Comparison of ENCODE assay signal across 24 mouse cellular contexts in genomic region chr6:21609381-21610059, GRCm38 (mm10).
DNase-seq lines count a peak whose midpoint lies in the region; ATAC-seq lines count a peak whose summit lies in the region.
"Had no signal": no experiment of that assay in that cellular context is flagged by ENCODE, and none has a peak within 500 bp of the region (broad histone marks: within the 10 kb centered on the region; RNA-seq: fewer than 3 reads in every experiment).

No protein-coding gene starts in this region.

- WGBS in embryonic facial prominence, embryonic 14.5 days, result 62% methylated on average over 7 of the region's 7 CpGs
- WGBS in embryonic facial prominence, embryonic 10.5 days, result 81% methylated on average over 7 of the region's 7 CpGs
- 69% methylated on average over 7 of the region's 7 CpGs for WGBS in midbrain, embryonic 13.5 days
- WGBS in midbrain, embryonic 11.5 days, result 86% methylated on average over 7 of the region's 7 CpGs
- 56% methylated on average over 7 of the region's 7 CpGs for WGBS in neural tube, embryonic 12.5 days
- WGBS in midbrain, embryonic 16.5 days, result 56% methylated on average over 7 of the region's 7 CpGs

- no peak overlapping the region for H3K9ac ChIP-seq in embryonic facial prominence, embryonic 14.5 days (ENCODE audit: low read depth, low read length)
- no peak overlapping the region for H3K9ac ChIP-seq in midbrain, embryonic 13.5 days (replicated peaks)
- H3K9ac ChIP-seq in midbrain, embryonic 11.5 days (ENCODE audit: low read length), result no peak overlapping the region
- no peak overlapping the region for H3K9ac ChIP-seq in neural tube, embryonic 12.5 days
- H3K9ac ChIP-seq in midbrain, embryonic 16.5 days (ENCODE audit: low read depth, low read length), result no peak overlapping the region
- H3K9ac ChIP-seq: embryonic facial prominence, embryonic 15.5 days; heart, embryonic 12.5 days; hindbrain, embryonic 15.5 days had no signal

- H3K4me1 ChIP-seq in embryonic facial prominence, embryonic 14.5 days (ENCODE audit: control insufficient read depth, insufficient read depth, low read length), result no peaks in the 10 kb centered on the region
- no peaks in the 10 kb centered on the region for H3K4me1 ChIP-seq in embryonic facial prominence, embryonic 10.5 days
- H3K4me1 ChIP-seq in midbrain, embryonic 13.5 days (replicated peaks), result no peaks in the 10 kb centered on the region
- no peaks in the 10 kb centered on the region for H3K4me1 ChIP-seq in midbrain, embryonic 11.5 days (ENCODE audit: control insufficient read depth, insufficient read depth, low read length)
- H3K4me1 ChIP-seq in neural tube, embryonic 12.5 days, result no peaks in the 10 kb centered on the region
- H3K4me1 ChIP-seq in midbrain, embryonic 16.5 days (ENCODE audit: control insufficient read depth, insufficient read depth, low read length), result peaks cover 2% of the 10 kb centered on the region; the same call in 1 of the 2 replicates
- H3K4me1 ChIP-seq: embryonic facial prominence, embryonic 15.5 days; forebrain, embryonic 10.5 days; heart, embryonic 12.5 days; hindbrain, embryonic 10.5 days; hindbrain, embryonic 15.5 days had no signal

- no peaks in the 10 kb centered on the region for H3K9me3 ChIP-seq in embryonic facial prominence, embryonic 14.5 days (ENCODE audit: control insufficient read depth, low read length)
- no peaks in the 10 kb centered on the region for H3K9me3 ChIP-seq in embryonic facial prominence, embryonic 10.5 days
- H3K9me3 ChIP-seq in midbrain, embryonic 13.5 days, result no peaks in the 10 kb centered on the region
- H3K9me3 ChIP-seq in midbrain, embryonic 11.5 days (ENCODE audit: control insufficient read depth, low read length), result no peaks in the 10 kb centered on the region
- H3K9me3 ChIP-seq in neural tube, embryonic 12.5 days, result no peaks in the 10 kb centered on the region
- H3K9me3 ChIP-seq in midbrain, embryonic 16.5 days (replicated peaks; ENCODE audit: control insufficient read depth, low read length, poor library complexity, severe bottlenecking), result no peaks in the 10 kb centered on the region
- H3K9me3 ChIP-seq: embryonic facial prominence, embryonic 15.5 days; forebrain, embryonic 10.5 days; G1E; heart, embryonic 12.5 days; hindbrain, embryonic 10.5 days; hindbrain, embryonic 15.5 days had no signal

- H3K36me3 ChIP-seq in embryonic facial prominence, embryonic 14.5 days (ENCODE audit: control insufficient read depth, insufficient read depth, low read length), result no peaks in the 10 kb centered on the region
- H3K36me3 ChIP-seq in embryonic facial prominence, embryonic 10.5 days (replicated peaks), result no peaks in the 10 kb centered on the region
- no peaks in the 10 kb centered on the region for H3K36me3 ChIP-seq in midbrain, embryonic 13.5 days
- no peaks in the 10 kb centered on the region for H3K36me3 ChIP-seq in midbrain, embryonic 11.5 days (ENCODE audit: control insufficient read depth, insufficient read depth, low read length)
- no peaks in the 10 kb centered on the region for H3K36me3 ChIP-seq in neural tube, embryonic 12.5 days
- no peaks in the 10 kb centered on the region for H3K36me3 ChIP-seq in midbrain, embryonic 16.5 days (ENCODE audit: control insufficient read depth, insufficient read depth, low read length)
- H3K36me3 ChIP-seq: embryonic facial prominence, embryonic 15.5 days; forebrain, embryonic 10.5 days; G1E; heart, embryonic 12.5 days; hindbrain, embryonic 10.5 days; hindbrain, embryonic 15.5 days had no signal

- intact Hi-C loops in gastrocnemius, postnatal 14 days (cut with DNase I; ENCODE audit: low total_unique reads), result no loop called here

- H3K27me3 ChIP-seq in embryonic facial prominence, embryonic 14.5 days (replicated peaks; ENCODE audit: control insufficient read depth, insufficient read depth, low read length), result no peaks in the 10 kb centered on the region
- no peaks in the 10 kb centered on the region for H3K27me3 ChIP-seq in embryonic facial prominence, embryonic 10.5 days (replicated peaks; ENCODE audit: low read depth, poor library complexity, severe bottlenecking)
- no peaks in the 10 kb centered on the region for H3K27me3 ChIP-seq in midbrain, embryonic 13.5 days
- H3K27me3 ChIP-seq in midbrain, embryonic 11.5 days (ENCODE audit: control insufficient read depth, insufficient read depth, low read length), result no peaks in the 10 kb centered on the region
- H3K27me3 ChIP-seq in neural tube, embryonic 12.5 days (replicated peaks), result no peaks in the 10 kb centered on the region
- H3K27me3 ChIP-seq in midbrain, embryonic 16.5 days (ENCODE audit: control insufficient read depth, insufficient read depth, low read depth, low read length), result no peaks in the 10 kb centered on the region
- H3K27me3 ChIP-seq: embryonic facial prominence, embryonic 15.5 days; heart, embryonic 12.5 days; hindbrain, embryonic 15.5 days had no signal

- H3K4me2 ChIP-seq in embryonic facial prominence, embryonic 14.5 days (ENCODE audit: low read depth, low read length), result no peak overlapping the region
- H3K4me2 ChIP-seq in midbrain, embryonic 13.5 days (replicated peaks), result no peak overlapping the region
- no peak overlapping the region for H3K4me2 ChIP-seq in midbrain, embryonic 11.5 days
- no peak overlapping the region for H3K4me2 ChIP-seq in neural tube, embryonic 12.5 days (replicated peaks)
- H3K4me2 ChIP-seq in midbrain, embryonic 16.5 days (ENCODE audit: low read length), result no peak overlapping the region
- H3K4me2 ChIP-seq: embryonic facial prominence, embryonic 15.5 days; heart, embryonic 12.5 days; hindbrain, embryonic 15.5 days had no signal

- no peak for ATAC-seq in embryonic facial prominence, embryonic 14.5 days (ENCODE audit: low read depth)
- 0 out of 2 replicates have a peak, but pooled peaks have one; percentile 45 for ATAC-seq in midbrain, embryonic 13.5 days
- ATAC-seq in midbrain, embryonic 11.5 days (ENCODE audit: low FRiP score), result no peak
- peak; percentile 33; the same call in 1 of the 2 replicates for ATAC-seq in neural tube, embryonic 12.5 days (ENCODE audit: low FRiP score, low read depth)
- ATAC-seq in midbrain, embryonic 16.5 days, result peak; percentile 68; the same call in 1 of the 2 replicates
- ATAC-seq: CD4-positive, CD25-positive, alpha-beta regulatory T cell, adult 4 months; forebrain, embryonic 14.5 days had no signal

- H3K4me3 ChIP-seq in embryonic facial prominence, embryonic 14.5 days (ENCODE audit: low read depth, low read length), result no peak overlapping the region
- H3K4me3 ChIP-seq in embryonic facial prominence, embryonic 10.5 days, result no peak overlapping the region
- H3K4me3 ChIP-seq in midbrain, embryonic 13.5 days (replicated peaks), result no peak overlapping the region
- no peak overlapping the region for H3K4me3 ChIP-seq in midbrain, embryonic 11.5 days (ENCODE audit: low read depth, low read length)
- H3K4me3 ChIP-seq in neural tube, embryonic 12.5 days, result no peak overlapping the region
- H3K4me3 ChIP-seq in midbrain, embryonic 16.5 days (ENCODE audit: low read depth, low read length), result no peak overlapping the region
- H3K4me3 ChIP-seq: embryonic facial prominence, embryonic 15.5 days; erythroblast, embryonic 14.5 days; forebrain, embryonic 10.5 days; heart, embryonic 12.5 days; hindbrain, embryonic 10.5 days; hindbrain, embryonic 15.5 days had no signal

- H3K27ac ChIP-seq in embryonic facial prominence, embryonic 14.5 days (replicated peaks; ENCODE audit: low read depth, low read length), result no peak overlapping the region
- H3K27ac ChIP-seq in embryonic facial prominence, embryonic 10.5 days (replicated peaks), result no peak overlapping the region
- no peak overlapping the region for H3K27ac ChIP-seq in midbrain, embryonic 13.5 days
- no peak overlapping the region for H3K27ac ChIP-seq in midbrain, embryonic 11.5 days (ENCODE audit: low read depth, low read length)
- no peak overlapping the region for H3K27ac ChIP-seq in neural tube, embryonic 12.5 days
- H3K27ac ChIP-seq in midbrain, embryonic 16.5 days (ENCODE audit: low read length), result no peak overlapping the region
- H3K27ac ChIP-seq: embryonic facial prominence, embryonic 15.5 days; forebrain, embryonic 10.5 days; hindbrain, embryonic 10.5 days; hindbrain, embryonic 15.5 days had no signal

- peak; percentile 12 for DNase-seq in embryonic facial prominence, embryonic 14.5 days (ENCODE audit: low spot score)
- no peak for DNase-seq in embryonic facial prominence, embryonic 10.5 days (ENCODE audit: low spot score)
- no peak for DNase-seq in midbrain, embryonic 11.5 days (ENCODE audit: low spot score, missing footprints)
- no peak for DNase-seq in neural tube, embryonic 10.5 days (ENCODE audit: extremely low spot score, low spot score)
- no peak for DNase-seq in gastrocnemius, postnatal 14 days
- DNase-seq: adrenal gland, adult 8-10 months; adrenal gland, postnatal 36 days; B cell, adult 2 months; cerebellum, adult 11-12 months; cerebellum, adult 9-11 months; cerebellum, postnatal 36 days; gastrocnemius, postnatal 25 days had no signal

Comparison
In these comparisons a context has a peak if more than half of its experiments do, and no peak if none do; other contexts are left out.
1. ATAC-seq: peak in midbrain, embryonic 13.5 days (single experiment), neural tube, embryonic 12.5 days (single experiment) and midbrain, embryonic 16.5 days (single experiment); none in embryonic facial prominence, embryonic 14.5 days (single experiment) and midbrain, embryonic 11.5 days (single experiment).